Mouse (Mus musculus) fibroblast of lung, adult 2 months (primary cell): Measurements from ENCODE around the gene Neurod2.
A peak's percentile ranks its signal among the peaks of the same experiment; 100 is the strongest.

Experiments
- DNase-seq: peaks from one replicate; pipeline ENCODE4 v3.0.0-alpha.2; 2011; ENCODE audit warnings: low read depth

The Neurod2 gene

GRCm38 (mm10) chr11:98317479-98317878, 12.0 kb downstream of the Neurod2 start:
- no peak for DNase-seq

- peak; percentile 8 for DNase-seq
These were observed 15.6 kb downstream of the Neurod2 start for GRCm38 (mm10) chr11:98313790-98314323.

- no peak for DNase-seq
These were observed 30.8 kb downstream of the Neurod2 start for GRCm38 (mm10) chr11:98298484-98299205.

GRCm38 (mm10) chr11:98297778-98298177, 31.7 kb downstream of the Neurod2 start:
- no peak for DNase-seq

- DNase-seq: no peak
These were observed 32.5 kb downstream of the Neurod2 start for GRCm38 (mm10) chr11:98296916-98297315.

GRCm38 (mm10) chr11:98296277-98296676, 33.2 kb downstream of the Neurod2 start:
- DNase-seq: no peak

- no peak for DNase-seq
These were observed 34.3 kb downstream of the Neurod2 start for GRCm38 (mm10) chr11:98295013-98295585.

- peak; percentile 9 for DNase-seq
These were observed 35.0 kb downstream of the Neurod2 start for GRCm38 (mm10) chr11:98294188-98295012.

- no peak for DNase-seq
These were observed 36.4 kb downstream of the Neurod2 start for GRCm38 (mm10) chr11:98293070-98293469.

GRCm38 (mm10) chr11:98290906-98291305, 38.5 kb downstream of the Neurod2 start:
- no peak for DNase-seq

GRCm38 (mm10) chr11:98289873-98290272, 39.6 kb downstream of the Neurod2 start:
- DNase-seq: no peak

- DNase-seq: no peak
These were observed 41.5 kb downstream of the Neurod2 start for GRCm38 (mm10) chr11:98287961-98288360.

GRCm38 (mm10) chr11:98287531-98287930, 41.9 kb downstream of the Neurod2 start:
- DNase-seq: no peak

- DNase-seq: no peak
These were observed 44.1 kb downstream of the Neurod2 start for GRCm38 (mm10) chr11:98285368-98285767.

GRCm38 (mm10) chr11:98284230-98284629, 45.2 kb downstream of the Neurod2 start:
- DNase-seq: no peak

- DNase-seq: no peak
These were observed 45.7 kb downstream of the Neurod2 start for GRCm38 (mm10) chr11:98283740-98284139.
